Mouse (Mus musculus): ENCODE data around the gene AU022252. TPM values are rescaled to one million over a fixed set of nuclear protein-coding genes. Genes with fewer than 3 reads are reported as not detected.
"Not testable (repeated sequence)": the region's sequence is repeated elsewhere in the genome, so short reads cannot be mapped to it uniquely, and the experiment has no call there.

Gene AU022252
- polyA plus RNA-seq (2015; fragmentation: Nextera tagmentation; extraction: Ambion mirVana), result 28.1 and 29.1 TPM in 2 replicates

DNA sequence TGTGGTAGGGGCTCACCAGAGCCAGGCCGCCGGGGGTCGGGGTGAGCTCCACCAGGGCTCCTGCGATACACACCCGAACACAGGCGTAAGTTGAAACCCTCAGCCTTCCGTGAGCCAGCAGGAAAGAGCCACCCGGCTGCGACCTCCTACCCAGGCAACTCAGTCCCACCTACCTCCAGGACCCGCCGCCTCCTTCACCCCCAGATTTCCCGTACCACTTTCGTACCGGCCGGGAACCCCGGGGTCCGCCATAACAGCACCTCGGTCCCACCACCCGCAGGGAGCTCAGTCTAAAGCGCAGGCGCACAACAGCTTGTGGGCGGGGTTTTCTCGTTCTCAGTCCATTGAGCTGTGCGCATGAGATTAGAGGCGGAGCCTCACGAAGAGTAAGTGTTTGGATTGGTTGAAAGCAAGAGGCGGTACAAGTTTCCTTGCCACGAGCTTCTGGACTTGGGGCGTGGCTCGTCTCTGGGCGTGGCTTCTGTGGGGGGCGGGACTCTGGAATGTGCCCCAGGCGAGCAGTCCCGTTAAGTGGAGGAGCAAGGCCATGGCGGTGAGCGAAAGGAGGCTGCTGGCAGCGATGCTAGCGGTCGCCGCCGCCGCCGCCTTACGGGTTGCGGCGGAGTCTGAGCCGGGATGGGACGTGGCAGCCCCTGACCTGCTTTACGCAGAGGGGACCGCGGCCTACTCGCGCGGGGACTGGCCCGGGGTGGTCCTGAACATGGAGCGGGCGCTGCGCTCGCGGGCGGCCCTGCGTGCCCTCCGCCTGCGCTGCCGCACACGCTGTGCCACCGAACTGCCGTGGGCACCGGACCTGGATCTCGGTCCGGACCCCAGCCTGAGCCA is at the start of gene AU022252, which contains the start of gene P3h1:
TSS of gene AU022252 (minus strand) at position 303 of the 846 bp plus-strand sequence.
TSS of gene P3h1 (plus strand) at position 506 of the 846 bp plus-strand sequence.
- Histone ChIP-seq H3K27me3 (replicated peaks) (no peaks in the 10 kb centered on the region), H3K36me3 (peaks cover 6% of the 10 kb centered on the region), H3K9me3 (no peaks in the 10 kb centered on the region), H3K4me3 (replicated peaks) (peak within 1 kb of the TSS; percentile 87), H3K4me2 (peak within 1 kb of the TSS; percentile 95), H3K4me1 (peaks cover 8% of the 10 kb centered on the region), H3K27ac (peak within 1 kb of the TSS; percentile 65), H3K9ac (peak within 1 kb of the TSS; percentile 89)
- peak; percentile 98 for ATAC-seq (ENCODE audit: insufficient read depth, low FRiP score, low read depth)
- under 1% methylated on average over 71 of the region's 71 CpGs for WGBS

DNA sequence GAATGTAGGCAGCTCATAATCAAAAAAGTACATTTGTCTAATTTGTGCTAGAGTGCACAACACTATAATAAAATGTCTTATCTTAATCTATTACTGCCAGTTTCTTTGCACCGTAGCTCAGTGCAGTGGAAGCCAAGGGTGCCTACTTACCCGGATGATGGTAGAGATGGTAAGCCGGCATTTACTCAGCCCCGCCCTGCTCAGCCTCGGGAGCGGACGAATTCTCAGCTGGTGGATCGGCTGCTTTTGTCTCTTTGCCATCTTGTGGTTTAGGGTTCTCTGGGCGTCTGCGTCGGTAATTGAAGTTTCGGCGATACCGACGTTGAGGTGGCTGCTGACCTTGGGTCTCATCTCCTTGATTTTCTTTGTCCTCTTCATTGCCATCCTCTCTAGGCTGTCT is 46.3 kb upstream of the AU022252 start:
- not testable (repeated sequence) for H3K27me3 ChIP-seq (replicated peaks); H3K4me2 ChIP-seq; H3K4me1 ChIP-seq; H3K4me3 ChIP-seq (replicated peaks); H3K9ac ChIP-seq; H3K27ac ChIP-seq; H3K9me3 ChIP-seq; ATAC-seq (ENCODE audit: insufficient read depth, low FRiP score, low read depth)
- H3K36me3 ChIP-seq, result peaks cover 61% of the 10 kb centered on the region
- 86% methylated on average over 15 of the region's 15 CpGs for WGBS

DNA sequence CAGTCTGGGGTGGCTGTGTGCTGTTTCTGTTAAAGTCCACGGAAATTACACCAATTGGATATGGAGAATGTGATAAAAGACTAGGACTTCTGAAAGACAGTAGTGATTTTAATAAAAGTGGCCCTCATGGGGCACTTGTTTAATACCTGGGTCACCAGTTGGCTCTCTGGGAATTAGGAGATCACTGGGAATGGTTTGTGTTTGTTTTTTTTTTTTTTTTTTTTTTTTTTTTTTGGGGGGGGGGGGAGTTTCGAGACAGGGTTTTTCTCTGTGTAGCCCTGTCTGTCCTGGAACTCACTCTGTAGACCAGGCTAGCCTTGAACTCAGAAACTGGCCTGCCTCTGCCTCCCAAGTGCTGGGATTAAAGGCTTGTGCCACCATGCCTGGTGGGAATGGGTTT is 43.2 kb upstream of the AU022252 start:
- H3K9ac ChIP-seq, result no peak overlapping the region
- peaks cover 57% of the 10 kb centered on the region for H3K36me3 ChIP-seq
- H3K9me3 ChIP-seq, result no peaks in the 10 kb centered on the region
- H3K27ac ChIP-seq, result no peak overlapping the region
- H3K27me3 ChIP-seq (replicated peaks), result no peaks in the 10 kb centered on the region
- ATAC-seq (ENCODE audit: insufficient read depth, low FRiP score, low read depth), result no peak
- H3K4me3 ChIP-seq (replicated peaks), result no peak overlapping the region
- WGBS, result 81% methylated on average over 2 of the region's 2 CpGs
- H3K4me2 ChIP-seq, result no peak overlapping the region
- no peaks in the 10 kb centered on the region for H3K4me1 ChIP-seq

DNA sequence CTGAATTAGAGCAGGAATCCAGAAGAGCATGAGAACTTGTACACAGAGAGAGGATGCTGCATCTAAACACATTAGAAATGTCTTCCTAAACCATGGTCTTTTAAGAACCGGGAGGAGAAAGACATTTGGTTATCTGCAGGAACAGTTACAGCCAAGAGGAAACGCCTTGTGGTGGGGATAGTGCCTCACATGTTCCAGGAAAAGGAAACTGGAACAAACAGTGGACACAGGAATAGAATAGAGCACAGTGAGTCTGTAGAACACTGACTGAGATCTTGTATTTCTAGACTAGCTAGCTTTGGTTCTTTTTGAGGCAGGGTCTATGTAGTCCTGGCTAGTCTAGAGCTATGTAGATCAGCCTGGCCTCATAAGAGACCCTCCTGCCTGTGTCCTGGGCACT is 42.7 kb upstream of the AU022252 start:
- Histone ChIP-seq H3K4me3 (replicated peaks) (no peak overlapping the region), H3K36me3 (peaks cover 56% of the 10 kb centered on the region), H3K4me2 (no peak overlapping the region), H3K9ac (no peak overlapping the region), H3K4me1 (no peaks in the 10 kb centered on the region), H3K27me3 (replicated peaks) (no peaks in the 10 kb centered on the region), H3K27ac (no peak overlapping the region), H3K9me3 (no peaks in the 10 kb centered on the region)
- ATAC-seq (ENCODE audit: insufficient read depth, low FRiP score, low read depth), result no peak
- WGBS, result 67% methylated on average over 2 of the region's 2 CpGs

DNA sequence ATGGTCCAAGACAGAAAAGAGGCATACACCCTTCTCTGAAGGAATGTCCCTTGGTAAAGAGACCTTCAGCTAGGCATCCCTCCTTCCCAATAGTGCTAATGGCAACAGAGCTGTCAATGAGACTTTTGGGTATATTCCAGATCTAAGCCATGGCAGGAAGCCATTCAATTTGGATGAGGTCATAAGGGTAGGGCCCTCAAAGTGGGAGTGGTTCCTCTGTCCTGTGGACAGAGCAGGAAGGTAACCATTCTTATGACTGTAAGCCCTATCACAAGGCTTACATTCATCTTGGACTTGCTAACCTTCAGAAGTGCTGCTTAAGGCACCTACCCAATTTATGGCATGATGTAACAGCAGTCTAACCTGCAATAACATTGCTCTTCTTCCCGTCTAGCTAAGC is 42.1 kb upstream of the AU022252 start:
- Histone ChIP-seq H3K27me3 (replicated peaks) (no peaks in the 10 kb centered on the region), H3K36me3 (peaks cover 54% of the 10 kb centered on the region), H3K27ac (no peak overlapping the region), H3K4me2 (no peak overlapping the region), H3K9ac (no peak overlapping the region), H3K4me1 (no peaks in the 10 kb centered on the region), H3K4me3 (replicated peaks) (no peak overlapping the region), H3K9me3 (no peaks in the 10 kb centered on the region)
- WGBS, result 76% methylated on average over 1 of the region's 1 CpGs
- no peak for ATAC-seq (ENCODE audit: insufficient read depth, low FRiP score, low read depth)

DNA sequence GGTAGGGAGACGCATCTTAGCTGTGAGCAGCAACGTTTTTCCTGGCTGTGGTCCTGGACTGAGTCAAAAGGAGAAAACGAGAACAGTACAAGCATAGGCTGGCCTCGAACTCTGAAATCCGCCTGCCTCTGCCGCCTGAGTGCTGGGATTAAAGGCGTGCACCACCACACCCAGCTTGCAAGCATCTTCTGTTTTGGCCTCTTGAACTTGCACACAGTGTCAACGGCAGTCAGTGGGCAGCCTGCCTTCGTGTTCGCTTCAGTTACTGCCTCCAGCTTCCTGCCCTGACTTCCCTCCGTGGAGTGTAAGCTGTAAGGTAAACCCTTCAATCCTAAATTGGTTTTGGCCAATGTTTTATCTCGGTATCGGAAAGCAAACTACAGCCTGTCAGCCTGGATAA is 34.1 kb upstream of the AU022252 start:
- no peaks in the 10 kb centered on the region for H3K9me3 ChIP-seq
- no peak overlapping the region for H3K4me3 ChIP-seq (replicated peaks)
- H3K36me3 ChIP-seq, result peaks cover 4% of the 10 kb centered on the region
- 67% methylated on average over 13 of the region's 13 CpGs for WGBS
- H3K27ac ChIP-seq, result no peak overlapping the region
- no peaks in the 10 kb centered on the region for H3K27me3 ChIP-seq (replicated peaks)
- ATAC-seq (ENCODE audit: insufficient read depth, low FRiP score, low read depth), result no peak
- no peak overlapping the region for H3K4me2 ChIP-seq
- no peak overlapping the region for H3K9ac ChIP-seq
- H3K4me1 ChIP-seq, result no peaks in the 10 kb centered on the region

DNA sequence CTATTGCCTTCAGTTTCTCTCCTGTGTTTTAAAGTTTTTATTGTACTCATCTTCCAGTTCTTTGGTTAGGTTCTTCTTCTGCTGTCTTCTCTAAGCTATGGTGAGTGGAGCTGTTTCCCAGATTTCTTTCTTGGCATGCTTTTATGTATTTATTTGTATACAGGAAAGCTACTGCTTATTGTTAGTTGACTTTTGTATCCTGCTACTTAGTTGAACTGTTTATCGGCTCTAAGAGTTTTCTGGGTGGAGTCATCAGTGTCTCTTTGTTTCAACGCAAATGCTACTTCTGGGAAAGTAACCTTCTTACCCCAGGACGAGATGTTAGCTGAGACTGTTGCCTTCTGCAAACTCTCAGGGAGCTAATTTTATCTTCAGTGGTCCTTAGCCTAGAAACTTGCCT is 30.9 kb upstream of the AU022252 start:
- no peaks in the 10 kb centered on the region for H3K27me3 ChIP-seq (replicated peaks)
- H3K27ac ChIP-seq, result no peak overlapping the region
- H3K9me3 ChIP-seq, result no peaks in the 10 kb centered on the region
- no peaks in the 10 kb centered on the region for H3K4me1 ChIP-seq
- no peak overlapping the region for H3K9ac ChIP-seq
- WGBS, result 54% methylated on average over 3 of the region's 3 CpGs
- no peaks in the 10 kb centered on the region for H3K36me3 ChIP-seq
- no peak overlapping the region for H3K4me3 ChIP-seq (replicated peaks)
- no peak overlapping the region for H3K4me2 ChIP-seq
- ATAC-seq (ENCODE audit: insufficient read depth, low FRiP score, low read depth), result no peak

DNA sequence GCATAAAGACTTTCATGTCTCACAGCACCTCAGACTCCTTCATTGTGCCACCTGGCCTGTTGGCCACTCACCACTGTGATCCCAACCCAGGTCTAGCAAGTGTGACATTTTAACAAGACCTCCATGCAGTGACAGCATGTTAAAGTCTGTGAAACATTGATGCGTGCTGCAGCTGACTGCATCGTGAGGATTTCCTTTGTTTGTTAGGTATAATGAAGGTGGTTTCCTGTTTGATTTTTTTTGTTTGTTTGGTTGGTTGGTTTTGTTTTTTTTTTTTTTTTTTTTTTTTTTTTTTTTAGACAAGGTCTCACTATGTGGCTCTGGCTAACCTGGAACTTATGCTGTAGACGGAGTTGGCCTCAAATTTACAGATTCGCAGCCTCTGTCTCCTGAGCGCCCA is 30.0 kb upstream of the AU022252 start:
- Histone ChIP-seq H3K4me1 (no peaks in the 10 kb centered on the region), H3K9ac (no peak overlapping the region), H3K36me3 (no peaks in the 10 kb centered on the region), H3K27me3 (replicated peaks) (no peaks in the 10 kb centered on the region), H3K4me3 (replicated peaks) (no peak overlapping the region), H3K27ac (no peak overlapping the region), H3K9me3 (no peaks in the 10 kb centered on the region), H3K4me2 (no peak overlapping the region)
- 88% methylated on average over 5 of the region's 5 CpGs for WGBS
- ATAC-seq (ENCODE audit: insufficient read depth, low FRiP score, low read depth), result no peak

DNA sequence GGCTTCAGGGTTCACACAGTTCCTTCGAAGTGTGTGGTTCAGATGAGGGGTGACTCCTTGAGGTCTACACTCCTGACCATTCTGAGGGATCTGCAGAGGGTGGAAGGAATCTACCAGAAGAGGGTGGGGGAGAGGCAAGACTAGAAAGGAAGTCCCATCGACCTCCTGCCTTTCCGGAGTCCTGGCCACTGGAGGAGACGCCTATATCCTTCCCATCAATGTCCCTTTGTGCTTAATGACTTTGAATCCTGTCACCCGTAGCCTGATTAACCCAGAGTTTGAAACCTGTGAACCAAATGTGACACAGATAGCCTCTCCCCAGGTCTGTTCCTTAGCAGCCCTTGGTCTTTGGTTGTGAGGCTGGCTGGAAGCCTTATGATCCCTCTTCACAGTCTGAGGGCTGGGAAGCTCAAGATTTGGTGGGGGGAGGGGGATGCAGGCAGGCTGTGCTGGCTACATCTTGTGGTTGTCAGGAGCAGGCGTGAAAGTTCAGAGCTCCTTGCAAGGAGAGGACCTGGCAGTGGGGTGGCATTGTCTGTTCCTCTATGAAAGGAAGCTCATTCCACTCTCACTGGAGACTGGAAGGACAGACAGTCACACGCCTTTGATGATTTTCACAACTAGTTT is 28.7 kb upstream of the AU022252 start:
- no peak overlapping the region for H3K9ac ChIP-seq
- no peak overlapping the region for H3K4me3 ChIP-seq (replicated peaks)
- WGBS, result 42% methylated on average over 7 of the region's 7 CpGs
- no peaks in the 10 kb centered on the region for H3K36me3 ChIP-seq
- no peak overlapping the region for H3K27ac ChIP-seq
- no peak overlapping the region for H3K4me2 ChIP-seq
- no peaks in the 10 kb centered on the region for H3K27me3 ChIP-seq (replicated peaks)
- no peaks in the 10 kb centered on the region for H3K9me3 ChIP-seq
- no peak for ATAC-seq (ENCODE audit: insufficient read depth, low FRiP score, low read depth)
- H3K4me1 ChIP-seq, result no peaks in the 10 kb centered on the region

DNA sequence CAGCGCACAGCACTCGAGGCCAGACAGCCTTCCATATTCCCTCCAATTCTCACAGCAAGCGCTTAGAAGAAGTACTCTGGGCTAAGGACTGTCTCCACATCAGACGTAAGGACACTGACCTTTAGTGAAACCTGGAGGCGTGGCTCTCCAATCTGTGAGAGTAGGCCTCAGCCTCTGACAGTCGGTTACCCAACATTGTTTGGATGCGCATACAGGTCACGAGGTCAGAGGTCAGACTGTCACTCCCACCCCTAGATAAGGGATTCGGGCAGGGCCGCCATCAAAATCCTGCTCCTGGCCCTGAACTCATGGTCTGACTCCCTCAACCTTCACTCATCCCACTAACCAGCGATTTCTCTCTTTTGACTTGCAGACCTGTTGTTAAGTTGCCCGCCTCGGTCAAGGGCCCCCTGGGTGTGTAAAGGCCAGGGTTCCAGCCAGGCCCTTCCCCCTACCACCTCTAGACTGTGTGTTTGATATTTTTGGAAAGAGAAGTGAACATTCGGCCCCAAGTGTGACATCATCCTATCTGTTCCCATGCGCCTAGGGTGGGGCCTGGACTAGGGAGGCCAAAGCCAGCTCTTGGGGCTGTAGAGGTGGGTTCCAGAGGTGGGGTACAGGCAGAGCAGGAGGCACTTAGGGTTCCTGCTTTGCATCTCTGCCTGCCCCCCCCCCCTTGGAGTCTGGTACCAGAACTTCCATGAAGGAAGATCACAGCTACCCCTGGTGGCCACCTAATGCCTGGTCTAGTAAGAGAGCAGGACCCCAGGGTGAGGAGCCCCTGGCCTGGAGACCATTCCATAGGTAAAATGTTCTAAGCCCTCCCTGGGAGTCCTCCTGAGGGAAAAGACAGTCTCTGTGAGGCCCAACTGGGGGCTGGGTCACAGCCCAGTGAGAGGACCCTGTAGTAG is 27.1 kb upstream of the AU022252 start:
- no peak overlapping the region for H3K4me3 ChIP-seq (replicated peaks)
- no peaks in the 10 kb centered on the region for H3K4me1 ChIP-seq
- no peak overlapping the region for H3K27ac ChIP-seq
- H3K9ac ChIP-seq, result no peak overlapping the region
- H3K9me3 ChIP-seq, result no peaks in the 10 kb centered on the region
- no peaks in the 10 kb centered on the region for H3K27me3 ChIP-seq (replicated peaks)
- no peaks in the 10 kb centered on the region for H3K36me3 ChIP-seq
- WGBS, result 76% methylated on average over 15 of the region's 15 CpGs
- no peak overlapping the region for H3K4me2 ChIP-seq
- ATAC-seq (ENCODE audit: insufficient read depth, low FRiP score, low read depth), result no peak

DNA sequence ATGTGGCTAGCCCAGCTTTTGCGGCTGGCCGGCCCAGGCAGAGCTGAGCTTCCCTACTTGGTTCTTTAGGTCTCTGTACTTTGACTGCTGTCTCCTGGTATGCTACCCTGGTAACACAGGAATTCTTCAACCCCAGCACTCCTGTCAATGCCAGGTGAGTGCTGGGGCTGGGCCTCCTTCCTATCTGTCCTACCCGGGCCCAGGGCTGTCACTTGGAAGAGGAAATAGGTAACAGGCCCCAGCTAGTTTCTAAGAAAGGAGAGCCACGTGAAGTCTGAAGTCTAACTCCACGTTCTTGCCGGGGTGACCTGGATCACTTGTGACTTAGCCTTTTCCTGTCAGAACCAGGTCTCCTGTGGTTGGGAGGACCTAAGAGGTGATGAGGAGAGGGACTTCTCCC is 24.6 kb upstream of the AU022252 start:
- Histone ChIP-seq H3K4me3 (replicated peaks) (no peak overlapping the region), H3K9me3 (no peaks in the 10 kb centered on the region), H3K9ac (no peak overlapping the region), H3K36me3 (no peaks in the 10 kb centered on the region), H3K27me3 (replicated peaks) (no peaks in the 10 kb centered on the region), H3K4me2 (no peak overlapping the region), H3K4me1 (peaks cover 8% of the 10 kb centered on the region; the same call in 1 of the 2 replicates), H3K27ac (no peak overlapping the region)
- WGBS, result 58% methylated on average over 6 of the region's 6 CpGs
- ATAC-seq (ENCODE audit: insufficient read depth, low FRiP score, low read depth), result no peak

Data from stomach, embryonic 15.5 days (tissue).